Mouse (Mus musculus): ENCODE measurements around the gene Tmem230.
"Not testable (repeated sequence)": the region's sequence is repeated elsewhere in the genome, so short reads cannot be mapped to it uniquely, and the experiment has no call there.

Gene Tmem230

DNA sequence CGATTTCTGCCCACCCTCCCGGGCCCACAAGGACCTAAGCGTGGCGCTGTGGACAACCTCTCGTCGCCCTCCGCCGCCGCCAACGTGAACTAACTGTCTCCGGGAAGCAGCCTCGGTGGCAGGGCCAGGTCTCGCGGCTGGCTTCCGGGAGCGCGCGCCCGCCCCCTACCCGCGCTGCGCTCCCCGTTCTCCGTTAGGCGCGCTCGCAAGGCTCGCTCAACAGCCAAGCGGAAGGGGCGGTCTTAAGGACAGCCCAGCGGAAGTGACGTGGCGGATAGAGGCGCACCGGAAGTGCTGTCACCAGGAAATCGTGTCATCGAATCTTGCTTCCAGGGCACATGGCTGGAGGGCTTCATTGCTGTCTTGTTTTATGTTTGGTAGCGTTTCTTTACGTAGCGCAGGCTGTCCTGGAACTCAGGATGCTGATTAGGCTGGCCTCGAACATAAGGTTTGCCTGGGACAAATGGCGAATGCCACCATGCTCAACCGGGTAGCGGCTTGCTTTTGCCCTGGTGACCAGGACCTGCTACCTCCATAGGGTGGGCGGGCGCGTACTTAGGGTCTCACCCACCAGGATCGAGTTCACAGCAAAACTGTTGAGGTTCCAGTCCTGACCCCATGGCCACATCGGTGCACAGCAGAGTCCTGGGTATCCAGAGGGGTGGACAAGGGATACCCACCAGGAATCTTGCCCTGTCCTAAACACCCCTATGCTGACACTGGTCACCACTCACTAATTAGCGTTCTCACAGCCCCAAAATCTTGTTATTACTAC, at the start of gene Tmem230:
Gene Tmem230 (minus strand): TSS at position 269 of the 775 bp plus-strand sequence.
- DNase-seq (ENCODE audit: low read depth, low spot score): peak; percentile 89

DNA sequence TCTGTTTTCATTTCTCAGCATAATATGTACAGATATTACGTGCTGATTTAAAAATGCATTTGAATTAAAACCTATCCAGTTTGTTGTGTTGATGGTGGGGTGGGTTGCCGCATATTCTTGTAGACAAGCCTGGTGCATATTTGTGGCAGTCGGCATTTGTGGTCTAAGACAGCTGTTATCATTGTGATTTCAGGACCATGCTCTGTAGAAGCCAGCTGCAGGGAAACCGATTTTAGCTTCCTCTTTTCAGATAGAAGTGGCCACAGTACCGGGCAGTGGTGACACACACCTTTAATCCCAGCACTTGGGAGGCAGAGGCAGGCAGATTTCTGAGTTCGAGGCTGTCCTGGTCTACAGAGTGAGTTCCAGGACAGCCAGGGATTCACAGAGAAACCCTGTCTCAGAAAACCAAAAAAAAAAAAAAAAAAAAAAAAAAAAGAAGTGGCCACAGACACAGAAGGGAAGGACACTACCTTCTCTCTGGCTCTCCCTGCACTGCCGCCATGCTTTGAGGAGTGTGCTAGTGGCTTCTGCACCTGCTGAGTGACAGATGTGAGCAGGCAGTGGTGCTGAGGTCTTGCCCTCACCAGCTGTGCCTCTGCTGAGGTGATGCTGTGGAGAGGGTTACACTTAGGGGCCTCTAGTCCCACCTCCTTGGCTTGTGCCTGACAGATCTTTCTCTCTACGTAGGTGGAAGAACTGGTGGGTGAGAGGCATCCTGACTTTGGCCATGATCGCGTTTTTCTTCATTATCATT, 46.3 kb upstream of the Tmem230 start:
- no peak for DNase-seq (ENCODE audit: low read depth, low spot score)

DNA sequence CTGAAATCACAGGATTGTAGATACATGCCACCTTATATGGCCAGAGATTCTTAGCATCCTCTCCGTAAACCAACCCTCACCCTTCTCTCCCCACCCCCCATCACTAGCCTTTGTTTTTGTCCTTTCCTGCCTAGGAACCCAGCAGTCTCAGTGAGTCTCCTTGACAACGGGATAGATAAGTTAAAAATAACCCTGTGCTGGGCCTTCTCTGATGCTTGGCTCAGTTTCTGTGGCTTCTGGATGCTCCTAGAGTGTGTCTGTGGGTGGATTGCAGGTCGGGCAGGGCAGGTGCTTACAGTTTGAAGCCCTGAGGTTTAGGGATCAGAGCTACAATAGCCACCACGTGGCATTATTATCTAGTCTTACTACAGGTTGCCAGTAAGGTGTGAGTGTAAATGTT, 44.5 kb upstream of the Tmem230 start:
- DNase-seq (ENCODE audit: low read depth, low spot score): no peak

DNA sequence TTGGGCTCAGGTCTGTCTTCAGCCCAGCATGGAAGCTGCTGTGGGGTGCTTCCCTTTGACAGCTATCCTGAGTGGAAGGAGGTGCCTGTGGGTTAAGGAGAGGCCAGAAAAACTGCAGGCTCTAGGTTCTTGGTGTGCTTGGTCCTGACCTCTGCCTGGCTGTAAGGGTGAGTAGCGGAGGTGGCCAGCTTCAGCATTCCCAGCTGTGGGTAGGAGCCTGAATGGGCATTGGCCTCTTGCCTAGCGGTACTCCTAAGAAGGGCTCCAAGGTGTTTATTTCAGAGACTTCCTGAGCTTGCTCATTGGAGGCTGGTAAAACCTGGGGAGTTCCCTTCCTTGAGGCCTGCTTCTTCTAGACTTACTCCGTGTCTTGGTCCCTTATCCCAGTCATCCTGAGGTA, 43.7 kb upstream of the Tmem230 start:
- DNase-seq (ENCODE audit: low read depth, low spot score): no peak

DNA sequence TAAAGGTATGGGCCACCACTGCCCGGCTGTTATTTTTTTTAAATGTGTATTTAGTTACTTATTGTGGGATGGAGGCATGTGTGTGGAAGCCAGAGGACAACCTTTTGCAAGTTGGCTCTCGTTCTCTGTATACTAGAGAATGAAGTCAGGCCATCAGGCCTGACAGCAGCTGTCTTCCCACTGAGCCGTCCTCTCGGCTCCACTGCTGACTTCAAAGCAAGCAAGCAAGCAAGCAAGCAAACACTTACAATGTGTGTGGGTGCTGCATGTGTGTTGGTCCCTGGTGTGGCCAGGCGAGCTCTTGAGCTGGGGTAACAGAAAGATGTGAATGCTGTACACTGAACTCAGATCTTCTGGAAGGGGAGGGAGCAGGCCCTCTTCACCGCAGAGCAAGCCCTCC, 43.2 kb upstream of the Tmem230 start:
- DNase-seq (ENCODE audit: low read depth, low spot score): no peak

DNA sequence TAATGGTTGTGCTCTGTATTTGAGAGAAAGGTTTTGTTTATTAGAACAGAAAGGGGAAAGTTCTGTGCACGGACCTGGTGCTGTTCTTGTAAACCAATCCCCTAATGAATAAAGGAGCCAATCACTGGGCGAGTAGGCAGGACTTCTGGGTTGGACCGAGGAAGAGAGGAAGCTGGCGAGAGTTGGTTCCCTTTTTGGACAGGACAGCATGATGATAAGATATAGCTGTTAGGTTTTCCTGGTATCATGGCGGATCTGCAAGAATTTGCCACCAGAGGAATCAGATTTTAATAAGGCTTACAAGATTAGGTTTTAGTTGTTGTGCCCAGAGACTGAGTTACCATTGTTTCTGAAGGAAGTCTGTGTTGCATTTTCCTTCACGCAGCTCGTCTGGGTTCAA, 41.6 kb upstream of the Tmem230 start:
- DNase-seq (ENCODE audit: low read depth, low spot score): not testable (repeated sequence)

DNA sequence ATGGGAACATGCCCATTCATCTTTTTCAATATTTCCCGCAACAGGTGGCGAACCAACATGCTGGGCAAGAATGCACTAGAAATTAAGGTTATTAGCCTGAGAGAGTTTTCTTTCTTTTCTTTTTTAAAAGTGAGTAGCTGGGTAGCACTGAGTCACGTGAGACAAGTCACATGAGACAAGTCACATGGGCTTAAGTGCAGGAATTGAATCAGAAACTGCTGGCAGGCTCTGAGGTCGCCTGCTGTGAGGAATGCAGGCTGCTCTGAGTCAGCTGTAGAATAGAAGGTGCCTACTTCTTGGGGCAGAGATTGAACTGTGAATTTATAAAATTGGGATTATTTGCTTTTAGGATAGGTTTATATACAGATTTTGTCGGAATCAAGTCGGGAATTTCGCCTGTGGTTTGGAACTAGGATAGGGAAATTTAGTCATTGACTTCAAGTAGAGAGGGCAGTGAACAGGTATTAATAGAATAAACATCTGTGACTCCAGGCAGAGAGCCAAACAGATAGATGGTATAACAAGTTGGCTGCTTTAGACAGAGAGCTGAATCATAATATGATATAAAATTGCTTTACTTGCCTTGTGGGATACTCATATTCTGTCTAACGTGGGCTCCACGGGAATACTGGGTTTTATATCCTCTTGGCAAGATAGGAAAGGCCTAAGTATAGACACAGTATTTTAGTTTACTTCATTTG, 38.9 kb upstream of the Tmem230 start:
- DNase-seq (ENCODE audit: low read depth, low spot score): no peak

DNA sequence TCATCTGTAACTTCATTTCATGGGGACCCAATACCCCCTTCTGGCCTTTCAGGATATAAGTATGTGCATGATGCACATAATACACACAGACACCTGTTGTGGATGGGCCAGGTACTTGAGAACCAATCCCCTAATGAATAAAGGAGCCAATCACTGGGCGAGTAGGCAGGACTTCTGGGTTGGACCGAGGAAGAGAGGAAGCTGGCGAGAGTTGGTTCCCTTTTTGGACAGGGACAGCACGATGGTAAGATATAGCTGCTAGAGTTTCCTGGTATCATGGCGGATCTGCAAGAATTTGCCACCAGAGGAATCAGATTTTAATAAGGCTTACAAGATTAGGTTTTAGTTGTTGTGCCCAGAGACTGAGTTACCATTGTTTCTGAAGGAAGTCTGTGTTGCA, 38.1 kb upstream of the Tmem230 start:
- not testable (repeated sequence) for DNase-seq (ENCODE audit: low read depth, low spot score)

DNA sequence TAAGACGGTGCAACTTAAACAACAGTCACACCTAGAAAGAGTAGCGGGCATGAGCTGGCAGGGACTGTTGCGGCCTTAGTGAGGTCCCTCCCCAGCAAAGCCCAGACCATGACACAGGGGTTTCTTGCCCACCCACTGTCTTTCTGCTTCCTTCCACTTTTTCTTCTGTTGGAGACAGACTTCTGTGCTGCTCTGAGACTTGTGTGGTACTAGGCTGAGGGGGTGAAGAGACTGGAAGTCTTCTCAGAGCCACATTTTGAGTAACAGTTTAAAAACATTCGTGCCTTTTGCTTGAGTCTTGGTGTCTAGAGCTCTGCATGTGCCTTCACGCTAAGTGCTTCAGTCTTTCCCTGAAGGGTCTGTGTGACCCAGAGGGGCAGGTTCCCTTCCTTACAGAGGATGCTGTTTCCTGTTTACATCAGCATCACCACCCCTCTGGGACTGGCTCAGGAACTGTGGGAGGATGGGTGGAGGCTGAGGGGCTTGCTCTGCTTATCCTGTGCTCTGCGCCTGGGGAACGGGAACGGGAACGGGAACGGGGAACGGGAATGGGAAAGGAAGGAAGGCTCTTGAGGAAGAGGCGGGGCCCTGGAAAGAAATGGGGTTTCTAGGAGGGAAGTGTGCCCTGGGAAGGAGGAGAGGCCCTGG, 37.0 kb upstream of the Tmem230 start:
- DNase-seq (ENCODE audit: low read depth, low spot score): no peak

DNA sequence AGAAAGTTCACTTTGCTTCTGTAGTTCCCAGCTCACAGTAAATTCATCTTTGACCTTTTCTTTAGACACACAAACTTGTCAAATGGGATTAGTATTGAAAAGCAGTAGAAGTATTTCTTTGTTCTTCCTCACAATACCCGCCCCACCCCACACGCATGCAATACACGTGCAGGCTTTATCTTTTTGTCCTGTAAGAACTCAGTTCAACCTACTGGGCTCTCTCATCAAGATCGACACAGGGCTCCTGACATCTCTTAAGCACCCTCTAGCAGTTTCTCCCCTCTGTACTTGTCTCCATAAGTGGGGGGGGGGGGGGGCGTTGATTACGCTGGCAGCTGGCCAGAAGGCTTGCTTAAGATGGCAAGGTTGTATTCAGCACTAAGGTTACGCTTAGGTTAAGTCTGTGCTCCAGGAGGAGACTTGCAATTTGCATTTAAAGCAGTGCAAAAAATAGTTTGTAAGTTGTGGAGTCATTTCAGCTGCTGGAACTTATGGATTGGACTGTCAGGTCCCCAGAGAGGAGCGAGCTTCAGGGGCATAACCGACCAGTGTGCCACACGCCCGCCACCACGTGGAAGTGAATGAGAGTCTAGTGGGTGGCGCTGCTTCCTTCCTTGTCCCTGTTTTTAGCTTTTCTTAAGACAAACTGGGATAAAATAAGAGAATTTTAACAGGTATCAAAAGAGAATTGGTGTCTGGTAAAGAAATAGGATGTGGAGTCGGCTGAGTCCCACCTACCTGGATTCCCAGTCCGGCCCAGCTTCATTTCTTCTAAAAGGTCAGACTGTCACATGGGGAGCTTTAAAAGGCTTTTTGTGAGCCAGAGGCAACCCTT, 35.8 kb upstream of the Tmem230 start:
- no peak for DNase-seq (ENCODE audit: low read depth, low spot score)

DNA sequence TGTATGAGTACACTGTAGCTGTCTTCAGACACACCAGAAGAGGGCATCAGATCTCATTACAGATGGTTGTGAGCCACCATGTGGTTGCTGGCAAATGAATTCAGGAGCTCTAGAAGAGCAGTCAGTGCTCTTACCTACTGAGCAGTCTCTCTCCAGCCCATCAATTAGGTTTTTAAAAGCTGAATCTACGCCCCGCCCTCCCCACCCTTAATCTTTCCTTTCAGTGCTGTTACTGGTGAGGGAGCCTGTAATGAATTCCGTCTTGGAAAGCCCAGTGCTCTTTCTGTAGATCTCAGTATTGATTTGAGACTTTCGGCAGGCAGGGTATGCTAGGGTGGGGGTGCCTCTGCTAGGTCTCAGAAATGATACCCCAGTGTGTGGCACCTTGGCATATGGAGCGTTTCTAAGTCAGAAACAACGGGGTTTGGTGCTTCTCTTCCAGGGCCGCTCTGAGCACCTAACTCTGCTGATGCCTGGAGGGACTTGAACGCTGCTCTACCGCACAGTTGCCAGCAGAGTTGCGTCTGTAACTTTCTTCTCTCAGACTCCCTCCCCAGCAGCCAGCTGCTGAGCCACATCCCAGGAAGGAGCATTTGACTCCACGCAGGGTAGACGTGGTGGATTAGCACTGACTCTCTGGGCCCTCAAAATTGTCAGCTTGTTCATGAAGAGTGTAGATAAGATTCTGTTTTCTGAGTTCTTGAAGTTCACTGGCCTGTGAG, 35.0 kb upstream of the Tmem230 start:
- no peak for DNase-seq (ENCODE audit: low read depth, low spot score)

DNA sequence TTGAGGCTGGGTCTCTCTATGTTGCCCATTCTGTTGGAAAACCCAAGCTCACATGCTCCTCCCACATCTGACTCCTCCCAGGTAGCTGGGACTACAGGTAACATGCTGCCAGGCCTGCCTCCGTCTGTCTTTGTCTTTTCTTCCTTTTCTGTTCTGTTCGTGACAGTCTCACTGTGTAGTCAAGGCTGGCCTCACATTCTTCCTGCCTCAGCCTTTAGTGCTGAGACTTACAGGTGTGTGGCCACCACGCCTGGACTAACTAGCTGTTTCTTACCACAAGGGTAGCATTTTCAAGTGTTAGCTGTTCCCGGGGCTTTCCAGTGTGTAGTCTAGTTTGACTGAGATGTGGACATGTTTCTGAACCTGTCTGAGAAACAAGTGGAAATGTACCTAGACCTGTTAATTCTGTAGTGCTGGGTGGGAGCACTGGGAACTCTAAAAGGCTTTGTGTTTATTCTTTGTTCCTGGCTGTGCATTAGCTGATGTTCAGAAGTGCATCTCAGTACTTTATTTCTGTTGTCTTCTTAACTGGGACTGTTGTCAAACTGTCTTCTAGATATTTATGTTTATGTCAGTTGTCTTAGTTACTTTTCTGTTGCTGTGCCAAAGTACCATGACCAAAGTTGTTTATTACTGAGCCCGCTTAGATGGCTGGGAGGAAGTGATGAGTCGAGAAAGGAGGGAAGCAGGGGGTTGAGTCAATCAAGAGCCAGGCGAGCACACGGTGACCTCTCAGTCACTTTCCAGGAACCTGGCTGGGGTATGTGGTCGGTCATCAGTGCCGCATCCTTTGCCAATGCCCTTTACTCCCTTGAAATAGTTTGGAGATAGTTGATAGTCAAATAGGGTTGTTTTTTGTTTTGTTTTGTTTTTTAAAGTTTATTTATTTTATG, 34.2 kb upstream of the Tmem230 start:
- no peak for DNase-seq (ENCODE audit: low read depth, low spot score)

DNA sequence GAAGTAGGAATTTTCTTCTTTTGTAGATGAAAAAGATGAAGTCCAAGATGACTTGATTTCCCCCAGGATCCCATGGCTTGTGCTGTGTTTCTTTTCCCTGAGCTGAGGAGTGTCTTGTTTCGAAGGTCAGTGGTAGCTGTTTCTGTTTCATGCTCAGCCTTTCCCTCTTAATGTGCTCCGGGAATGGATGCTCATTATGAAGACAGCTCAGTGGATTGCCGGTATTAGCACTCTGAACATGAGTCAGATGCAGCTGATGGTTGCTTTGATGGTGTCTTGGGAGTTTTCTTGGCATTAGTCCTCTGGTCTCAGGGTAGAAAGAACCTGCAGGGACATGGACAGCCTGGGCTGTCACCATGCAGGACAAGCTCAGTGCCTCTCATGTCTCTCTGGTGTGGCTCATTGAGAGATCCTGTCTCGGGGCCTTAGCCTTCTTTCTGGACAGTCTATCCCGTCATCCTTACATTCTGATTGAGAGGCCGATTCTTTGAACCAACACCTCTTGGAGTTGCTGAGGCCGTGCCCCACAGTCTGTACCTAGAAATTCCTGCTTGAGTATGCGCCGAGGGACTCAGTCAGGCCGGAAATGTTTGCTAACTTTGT, 33.0 kb upstream of the Tmem230 start:
- DNase-seq (ENCODE audit: low read depth, low spot score): no peak

DNA sequence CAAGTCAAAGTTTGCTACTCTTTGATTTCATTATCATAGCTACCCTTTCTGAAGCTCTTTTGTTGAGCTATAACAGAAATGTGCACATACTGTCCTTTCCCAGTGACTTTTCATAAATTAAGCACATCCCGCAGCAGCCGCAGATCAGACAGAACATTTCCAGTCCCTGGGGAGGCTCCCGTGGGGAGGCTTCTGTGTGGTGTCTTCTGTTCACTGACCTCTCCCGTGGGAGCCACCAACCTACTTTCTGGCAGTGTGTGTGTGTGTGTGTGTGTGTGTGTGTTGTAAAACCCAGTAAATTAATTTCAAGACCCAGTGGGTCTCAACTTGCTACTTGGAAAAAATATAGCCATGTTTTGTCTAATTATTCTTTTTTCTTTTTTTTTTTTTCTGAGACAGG, 32.4 kb upstream of the Tmem230 start:
- no peak for DNase-seq (ENCODE audit: low read depth, low spot score)

DNA sequence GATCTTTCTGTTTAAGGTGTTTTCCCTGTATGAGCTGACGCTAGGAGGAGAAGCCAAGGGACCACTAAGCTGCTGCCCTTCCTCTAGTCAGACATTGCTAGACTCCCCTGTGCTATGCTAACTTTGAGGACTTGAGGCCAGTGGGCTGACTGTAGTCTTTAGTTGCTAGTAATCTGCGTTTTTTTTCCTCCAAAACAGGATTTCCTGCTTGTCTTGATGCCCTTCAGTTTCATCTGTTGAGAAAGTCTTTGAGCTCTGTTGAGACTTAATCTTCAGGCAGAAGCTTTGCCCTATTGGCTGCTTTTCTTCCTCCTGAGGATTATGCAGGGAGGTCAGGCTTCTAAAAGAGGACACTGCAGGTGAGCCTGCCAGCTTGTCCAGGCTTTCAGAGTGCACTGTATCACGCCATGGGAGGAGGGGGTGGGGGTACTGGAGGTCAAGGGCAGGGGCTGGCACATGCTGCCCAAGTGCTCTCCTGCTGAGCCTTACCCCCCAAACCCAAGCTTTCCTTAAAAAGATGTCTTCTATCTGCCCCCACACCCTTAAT, 31.8 kb upstream of the Tmem230 start:
- DNase-seq (ENCODE audit: low read depth, low spot score): no peak

DNA sequence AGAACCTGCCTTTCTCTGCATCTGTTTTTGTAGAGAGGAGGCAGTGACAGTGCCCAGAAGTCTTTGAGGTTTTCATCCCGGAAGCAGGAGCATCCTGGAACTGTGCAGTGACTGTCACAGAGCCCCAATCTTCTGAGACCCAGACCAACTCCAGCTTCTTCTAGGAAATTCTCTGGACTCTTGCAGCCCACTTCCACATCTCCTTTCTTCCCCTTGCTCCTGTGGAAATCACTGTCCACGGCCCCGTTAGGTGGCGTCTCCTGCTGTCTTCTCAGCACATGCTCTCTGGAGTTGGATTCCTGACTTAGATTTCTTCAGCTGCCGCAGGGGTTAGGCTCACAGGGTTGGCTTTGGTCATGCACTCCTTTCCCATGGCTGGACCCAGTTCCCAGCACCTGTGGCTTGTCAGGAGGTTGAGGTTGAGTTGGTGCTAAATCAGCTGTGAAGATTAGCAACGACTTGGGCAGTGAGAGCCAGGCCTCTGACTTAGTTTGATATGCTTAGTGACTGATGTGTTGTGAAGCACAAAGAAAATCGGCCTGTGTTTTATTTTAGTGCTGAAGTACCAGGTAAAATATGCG, 30.8 kb upstream of the Tmem230 start:
- no peak for DNase-seq (ENCODE audit: low read depth, low spot score)

DNA sequence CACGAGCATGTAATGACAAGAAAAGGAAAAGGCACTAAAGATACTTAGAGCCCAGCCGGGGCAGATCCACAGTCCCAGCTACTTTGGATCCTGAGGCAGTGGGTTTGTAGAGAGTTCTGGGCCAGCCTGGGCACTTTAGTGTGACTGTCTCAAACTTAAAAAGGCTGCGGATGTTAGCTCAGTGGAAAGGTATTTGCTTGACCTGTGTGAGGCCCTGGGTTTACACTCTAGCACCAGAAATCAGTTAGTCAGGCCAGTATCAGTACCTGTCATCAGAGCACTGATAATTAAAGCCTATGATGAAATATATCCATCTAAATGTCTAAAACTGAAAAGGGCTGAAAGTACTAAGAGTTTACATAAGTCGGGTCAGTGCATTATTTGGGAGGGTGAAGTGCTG, 28.6 kb upstream of the Tmem230 start:
- DNase-seq (ENCODE audit: low read depth, low spot score): no peak

DNA sequence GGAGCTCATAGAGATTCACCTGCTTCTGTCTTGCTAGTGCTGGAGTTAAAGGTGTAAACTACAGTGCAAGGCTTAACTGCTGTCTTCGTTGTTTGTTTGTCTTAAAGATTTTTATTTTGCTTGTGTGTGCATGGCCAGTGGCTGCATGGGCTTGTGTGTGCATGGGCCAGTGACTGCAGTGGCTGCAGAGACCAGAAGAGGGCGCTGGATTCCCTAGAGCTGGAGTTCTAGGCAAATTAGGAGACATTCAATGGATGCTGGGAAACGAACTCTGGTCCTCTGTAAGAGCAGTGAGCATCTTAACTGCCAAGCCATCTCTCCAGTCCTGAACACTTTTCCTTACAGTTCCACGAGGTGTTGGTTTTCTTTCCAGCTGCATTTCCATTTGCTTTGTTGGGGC, 27.9 kb upstream of the Tmem230 start:
- no peak for DNase-seq (ENCODE audit: low read depth, low spot score)
